Mouse (Mus musculus): Measurements from ENCODE around the gene Cldnd1. TPM values are rescaled to one million over a fixed set of nuclear protein-coding genes. Genes with fewer than 3 reads are reported as not detected.

Gene Cldnd1
- polyA plus RNA-seq, 1 experiment, result 53.9 TPM

- Histone ChIP-seq H3K9ac (ENCODE audit: low read depth, poor library complexity, severe bottlenecking) (no peak overlapping the region), H3K9me3 (replicated peaks; ENCODE audit: control insufficient read depth, insufficient read depth, low read length, poor library complexity, severe bottlenecking) (no peaks in the 10 kb centered on the region), H3K4me3 (ENCODE audit: low read depth, low read length) (no peak overlapping the region), H3K27me3 (ENCODE audit: control insufficient read depth, insufficient read depth, low read length, poor library complexity, severe bottlenecking) (no peaks in the 10 kb centered on the region), H3K27ac (ENCODE audit: insufficient read depth, low read length) (no peak overlapping the region), H3K4me1 (ENCODE audit: control insufficient read depth, insufficient read depth, low read length) (no peaks in the 10 kb centered on the region), H3K36me3 (ENCODE audit: control insufficient read depth, insufficient read depth, low read length, poor library complexity, severe bottlenecking) (no peaks in the 10 kb centered on the region)
- TF ChIP-seq POLR2A (IDR thresholded peaks at IDR 0.05; ENCODE audit: insufficient read depth, low read length) (no peak), EP300 (IDR thresholded peaks at IDR 0.05; ENCODE audit: insufficient read depth, low read depth, low read length) (no peak), CTCF (IDR thresholded peaks at IDR 0.05; ENCODE audit: low read depth, low read length) (no peak)
Measured at GRCm38 (mm10) chr16:58738800-58739199, 11.1 kb downstream of the Cldnd1 start.

GRCm38 (mm10) chr16:58740751-58741150 is 13.0 kb downstream of the Cldnd1 start:
- no peak overlapping the region for H3K9ac ChIP-seq (ENCODE audit: low read depth, poor library complexity, severe bottlenecking)

GRCm38 (mm10) chr16:58746715-58747114 is 19.0 kb downstream of the Cldnd1 start:
- no peaks in the 10 kb centered on the region for H3K27me3 ChIP-seq (ENCODE audit: control insufficient read depth, insufficient read depth, low read length, poor library complexity, severe bottlenecking)
- no peak for TF ChIP-seq POLR2A (IDR thresholded peaks at IDR 0.05; ENCODE audit: insufficient read depth, low read length)
- no peak for TF ChIP-seq EP300 (IDR thresholded peaks at IDR 0.05; ENCODE audit: insufficient read depth, low read depth, low read length)
- no peak overlapping the region for H3K4me3 ChIP-seq (ENCODE audit: low read depth, low read length)
- no peak overlapping the region for H3K27ac ChIP-seq (ENCODE audit: insufficient read depth, low read length)
- H3K9me3 ChIP-seq (replicated peaks; ENCODE audit: control insufficient read depth, insufficient read depth, low read length, poor library complexity, severe bottlenecking), result no peaks in the 10 kb centered on the region
- no peaks in the 10 kb centered on the region for H3K36me3 ChIP-seq (ENCODE audit: control insufficient read depth, insufficient read depth, low read length, poor library complexity, severe bottlenecking)
- H3K4me1 ChIP-seq (ENCODE audit: control insufficient read depth, insufficient read depth, low read length), result no peaks in the 10 kb centered on the region
- no peak overlapping the region for H3K9ac ChIP-seq (ENCODE audit: low read depth, poor library complexity, severe bottlenecking)

More at GRCm38 (mm10) chr16:58740751-58741150, 13.0 kb downstream of the Cldnd1 start:
- no peak overlapping the region for H3K27ac ChIP-seq (ENCODE audit: insufficient read depth, low read length)
- no peaks in the 10 kb centered on the region for H3K9me3 ChIP-seq (replicated peaks; ENCODE audit: control insufficient read depth, insufficient read depth, low read length, poor library complexity, severe bottlenecking)
- no peaks in the 10 kb centered on the region for H3K36me3 ChIP-seq (ENCODE audit: control insufficient read depth, insufficient read depth, low read length, poor library complexity, severe bottlenecking)
- no peak overlapping the region for H3K4me3 ChIP-seq (ENCODE audit: low read depth, low read length)
- no peak for TF ChIP-seq POLR2A (IDR thresholded peaks at IDR 0.05; ENCODE audit: insufficient read depth, low read length)
- no peak for TF ChIP-seq EP300 (IDR thresholded peaks at IDR 0.05; ENCODE audit: insufficient read depth, low read depth, low read length)
- TF ChIP-seq CTCF (IDR thresholded peaks at IDR 0.05; ENCODE audit: low read depth, low read length), result no peak
- no peaks in the 10 kb centered on the region for H3K4me1 ChIP-seq (ENCODE audit: control insufficient read depth, insufficient read depth, low read length)
- no peaks in the 10 kb centered on the region for H3K27me3 ChIP-seq (ENCODE audit: control insufficient read depth, insufficient read depth, low read length, poor library complexity, severe bottlenecking)

- no peaks in the 10 kb centered on the region for H3K36me3 ChIP-seq (ENCODE audit: control insufficient read depth, insufficient read depth, low read length, poor library complexity, severe bottlenecking)
- no peaks in the 10 kb centered on the region for H3K27me3 ChIP-seq (ENCODE audit: control insufficient read depth, insufficient read depth, low read length, poor library complexity, severe bottlenecking)
- no peaks in the 10 kb centered on the region for H3K9me3 ChIP-seq (replicated peaks; ENCODE audit: control insufficient read depth, insufficient read depth, low read length, poor library complexity, severe bottlenecking)
- no peak overlapping the region for H3K9ac ChIP-seq (ENCODE audit: low read depth, poor library complexity, severe bottlenecking)
- H3K4me3 ChIP-seq (ENCODE audit: low read depth, low read length), result no peak overlapping the region
- TF ChIP-seq EP300 (IDR thresholded peaks at IDR 0.05; ENCODE audit: insufficient read depth, low read depth, low read length) (no peak), CTCF (IDR thresholded peaks at IDR 0.05; ENCODE audit: low read depth, low read length) (no peak), POLR2A (IDR thresholded peaks at IDR 0.05; ENCODE audit: insufficient read depth, low read length) (no peak)
- H3K4me1 ChIP-seq (ENCODE audit: control insufficient read depth, insufficient read depth, low read length), result no peaks in the 10 kb centered on the region
- H3K27ac ChIP-seq (ENCODE audit: insufficient read depth, low read length), result no peak overlapping the region
Measured at GRCm38 (mm10) chr16:58751314-58751713, 23.6 kb downstream of the Cldnd1 start.

GRCm38 (mm10) chr16:58756191-58756590 is 28.5 kb downstream of the Cldnd1 start:
- H3K27me3 ChIP-seq (ENCODE audit: control insufficient read depth, insufficient read depth, low read length, poor library complexity, severe bottlenecking), result no peaks in the 10 kb centered on the region
- no peaks in the 10 kb centered on the region for H3K36me3 ChIP-seq (ENCODE audit: control insufficient read depth, insufficient read depth, low read length, poor library complexity, severe bottlenecking)
- no peak overlapping the region for H3K9ac ChIP-seq (ENCODE audit: low read depth, poor library complexity, severe bottlenecking)
- no peaks in the 10 kb centered on the region for H3K4me1 ChIP-seq (ENCODE audit: control insufficient read depth, insufficient read depth, low read length)
- H3K9me3 ChIP-seq (replicated peaks; ENCODE audit: control insufficient read depth, insufficient read depth, low read length, poor library complexity, severe bottlenecking), result no peaks in the 10 kb centered on the region
- no peak overlapping the region for H3K27ac ChIP-seq (ENCODE audit: insufficient read depth, low read length)
- TF ChIP-seq CTCF (IDR thresholded peaks at IDR 0.05; ENCODE audit: low read depth, low read length) (no peak), EP300 (IDR thresholded peaks at IDR 0.05; ENCODE audit: insufficient read depth, low read depth, low read length) (no peak), POLR2A (IDR thresholded peaks at IDR 0.05; ENCODE audit: insufficient read depth, low read length) (no peak)
- no peak overlapping the region for H3K4me3 ChIP-seq (ENCODE audit: low read depth, low read length)

- Histone ChIP-seq H3K9me3 (replicated peaks; ENCODE audit: control insufficient read depth, insufficient read depth, low read length, poor library complexity, severe bottlenecking) (no peaks in the 10 kb centered on the region), H3K4me1 (ENCODE audit: control insufficient read depth, insufficient read depth, low read length) (no peaks in the 10 kb centered on the region), H3K9ac (ENCODE audit: low read depth, poor library complexity, severe bottlenecking) (no peak within 1 kb of the TSS), H3K36me3 (ENCODE audit: control insufficient read depth, insufficient read depth, low read length, poor library complexity, severe bottlenecking) (no peaks in the 10 kb centered on the region), H3K4me3 (ENCODE audit: low read depth, low read length) (no peak within 1 kb of the TSS), H3K27ac (ENCODE audit: insufficient read depth, low read length) (no peak within 1 kb of the TSS), H3K27me3 (ENCODE audit: control insufficient read depth, insufficient read depth, low read length, poor library complexity, severe bottlenecking) (no peaks in the 10 kb centered on the region; the same call in 1 of the 2 replicates)
- TF ChIP-seq EP300 (IDR thresholded peaks at IDR 0.05; ENCODE audit: insufficient read depth, low read depth, low read length) (no peak), CTCF (IDR thresholded peaks at IDR 0.05; ENCODE audit: low read depth, low read length) (no peak), POLR2A (IDR thresholded peaks at IDR 0.05; ENCODE audit: insufficient read depth, low read length) (no peak)
Measured at GRCm38 (mm10) chr16:58763076-58763475, 35.4 kb downstream of the Cldnd1 start, which contains the start of gene Olfr172. Gene Olfr172 (minus strand): TSS chr16:58763176.

Other genes with a start within 250 kb of the Cldnd1 start
- gene St3gal6, start 203.7 kb upstream of the Cldnd1 start, polyA plus RNA-seq (2011; ENCODE audit: insufficient read depth, insufficient read length, low read depth, missing spikeins), result 3.7 and 5.2 TPM in 2 replicates
- gene Gm813, start 110.9 kb upstream of the Cldnd1 start, polyA plus RNA-seq (2011; ENCODE audit: insufficient read depth, insufficient read length, low read depth, missing spikeins), result not detected in 2 replicates
- gene E330017A01Rik, start 89.2 kb upstream of the Cldnd1 start, polyA plus RNA-seq (2011; ENCODE audit: insufficient read depth, insufficient read length, low read depth, missing spikeins), result not detected in 2 replicates
- 32.7 and 35.2 TPM in 2 replicates for gene Cpox, start 57.6 kb upstream of the Cldnd1 start, polyA plus RNA-seq (2011; ENCODE audit: insufficient read depth, insufficient read length, low read depth, missing spikeins)
- not detected in 2 replicates for gene Gpr15, start 8.8 kb upstream of the Cldnd1 start, polyA plus RNA-seq (2011; ENCODE audit: insufficient read depth, insufficient read length, low read depth, missing spikeins)
- gene Olfr172, start 35.3 kb downstream of the Cldnd1 start, polyA plus RNA-seq (2011; ENCODE audit: insufficient read depth, insufficient read length, low read depth, missing spikeins), result not detected in 2 replicates
- not detected in 2 replicates for gene Olfr173, start 72.4 kb downstream of the Cldnd1 start, polyA plus RNA-seq (2011; ENCODE audit: insufficient read depth, insufficient read length, low read depth, missing spikeins)
- not detected in 2 replicates for gene Olfr175-ps1, start 98.9 kb downstream of the Cldnd1 start, polyA plus RNA-seq (2011; ENCODE audit: insufficient read depth, insufficient read length, low read depth, missing spikeins)
- gene Olfr177, start 146.9 kb downstream of the Cldnd1 start, polyA plus RNA-seq (2011; ENCODE audit: insufficient read depth, insufficient read length, low read depth, missing spikeins), result not detected in 2 replicates
- not detected in 2 replicates for gene Olfr178, start 164.2 kb downstream of the Cldnd1 start, polyA plus RNA-seq (2011; ENCODE audit: insufficient read depth, insufficient read length, low read depth, missing spikeins)
- not detected in 2 replicates for gene Olfr181, start 200.8 kb downstream of the Cldnd1 start, polyA plus RNA-seq (2011; ENCODE audit: insufficient read depth, insufficient read length, low read depth, missing spikeins)
- gene Olfr180, start 201.5 kb downstream of the Cldnd1 start, polyA plus RNA-seq (2011; ENCODE audit: insufficient read depth, insufficient read length, low read depth, missing spikeins), result not detected in 2 replicates

Measured in ES-Bruce4 (cell line).